Mouse (Mus musculus) left cerebral cortex, adult 18-20 months (tissue): ENCODE measurements around the gene Try4. TPM values are rescaled to one million over a fixed set of nuclear protein-coding genes. Genes with fewer than 3 reads are reported as not detected.
"Not testable (repeated sequence)": the region's sequence is repeated elsewhere in the genome, so short reads cannot be mapped to it uniquely, and the experiment has no call there.

Source experiments
- DNase-seq, 2 experiments: peaks; one replicate each; pipeline ENCODE4 v3.0.0; 2021 to 2022; ENCODE audit warnings: low spot score in 2 of 2, mixed read lengths in 1 of 2
- long read RNA-seq, 2 experiments: library from polyadenylated mRNA; stranded (forward); transcript quantifications; one replicate each; pipeline ENCODE4 v2.0.0; 2021
- total RNA-seq, 2 experiments: library from RNA; stranded (reverse); gene quantifications; 2 replicates each; pipeline ENCODE4 v1.2.3; 2021

The Try4 gene
- not detected for total RNA-seq
- long read RNA-seq, experiment 1: 0 reads
- long read RNA-seq, experiment 2: 0 reads

- no peak for DNase-seq
These were observed at the start of gene Try4 for GRCm38 (mm10) chr6:41301969-41302368. Gene Try4, plus strand, starts transcription at chr6:41302269.

DNA sequence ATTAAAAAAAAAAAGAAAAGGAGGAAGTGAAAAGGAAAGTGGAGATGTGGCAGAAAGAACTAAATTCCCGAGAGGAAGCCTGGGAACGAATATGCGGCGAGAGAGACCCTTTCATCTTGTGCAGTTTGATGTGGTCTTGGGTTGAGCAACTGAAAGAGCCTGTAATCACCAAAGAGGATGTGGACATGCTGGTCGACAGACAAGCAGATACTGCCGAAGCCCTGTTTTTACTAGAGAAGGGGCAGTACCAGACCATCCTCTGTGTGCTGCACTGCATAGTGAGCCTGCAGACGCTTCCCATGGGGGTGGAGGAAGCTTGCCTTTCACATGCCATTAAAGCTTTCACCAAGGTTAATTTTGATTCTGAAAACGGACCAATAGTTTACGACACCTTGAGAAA is 48.8 kb upstream of the Try4 start:
- not testable (repeated sequence) for DNase-seq

DNA sequence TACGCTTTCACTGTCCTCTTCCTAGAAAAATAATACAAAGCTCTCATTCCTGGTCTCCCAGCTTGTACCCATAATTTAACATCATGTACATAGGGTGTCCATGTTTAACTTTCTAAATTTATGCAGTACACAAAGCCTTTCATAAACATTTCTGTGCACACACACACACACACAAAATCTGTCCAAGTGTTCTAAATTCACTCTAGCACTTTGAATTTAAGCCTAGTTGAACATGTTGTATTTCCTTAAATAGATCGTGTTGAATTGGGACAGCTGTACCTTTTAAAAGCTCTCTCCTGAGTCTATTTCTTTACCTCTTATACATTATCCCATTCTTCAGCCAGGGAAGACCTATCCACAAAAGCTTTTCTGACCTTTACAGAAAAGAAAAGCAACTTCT is 45.6 kb upstream of the Try4 start:
- no peak for DNase-seq

DNA sequence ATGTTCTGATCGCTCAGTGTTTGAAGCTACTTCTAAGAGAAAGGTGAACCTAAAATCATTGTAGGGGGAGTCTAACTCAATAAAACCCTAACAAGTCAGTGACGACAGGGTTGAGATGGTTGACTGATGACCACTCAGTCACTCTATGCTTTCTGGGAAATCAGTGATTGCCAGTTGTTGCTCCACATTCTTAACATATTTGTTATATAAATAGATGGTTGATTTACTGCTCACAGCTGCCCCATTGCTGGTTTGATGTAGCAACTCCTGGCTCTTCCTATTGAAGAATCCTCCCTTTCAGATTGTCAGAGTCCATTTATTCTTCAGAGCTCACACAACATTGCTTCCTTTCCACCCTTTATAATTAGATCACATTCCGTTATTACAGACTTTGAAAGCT is 44.6 kb upstream of the Try4 start:
- no peak for DNase-seq

GRCm38 (mm10) chr6:41262796-41263195 is 39.3 kb upstream of the Try4 start:
- no peak for DNase-seq

DNA sequence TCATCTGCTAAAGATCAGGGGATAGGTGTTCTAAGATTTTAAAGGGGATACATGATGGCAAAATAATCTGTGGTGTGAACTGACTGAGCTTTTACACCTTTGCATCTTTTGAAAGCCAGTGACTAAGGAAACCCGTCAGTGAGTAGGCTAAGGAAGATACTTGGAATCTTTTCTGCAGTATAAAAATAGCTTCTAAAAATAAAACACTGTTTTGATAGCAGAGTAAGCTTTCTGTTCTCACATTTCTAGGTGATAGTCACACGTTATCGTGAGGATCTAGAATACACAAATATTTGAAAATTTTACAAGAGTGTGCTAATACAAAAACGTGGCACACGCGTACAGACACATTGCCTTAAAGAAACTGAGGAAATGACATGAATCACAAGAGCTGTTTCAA is 35.9 kb upstream of the Try4 start:
- DNase-seq: no peak

GRCm38 (mm10) chr6:41298255-41298654 is 3.8 kb upstream of the Try4 start:
- no peak for DNase-seq

- DNase-seq: not testable (repeated sequence)
These were observed 14.7 kb downstream of the Try4 start, which contains the start of gene Try5 for GRCm38 (mm10) chr6:41316741-41317140. Gene Try5, minus strand, starts transcription at chr6:41316841.

DNA sequence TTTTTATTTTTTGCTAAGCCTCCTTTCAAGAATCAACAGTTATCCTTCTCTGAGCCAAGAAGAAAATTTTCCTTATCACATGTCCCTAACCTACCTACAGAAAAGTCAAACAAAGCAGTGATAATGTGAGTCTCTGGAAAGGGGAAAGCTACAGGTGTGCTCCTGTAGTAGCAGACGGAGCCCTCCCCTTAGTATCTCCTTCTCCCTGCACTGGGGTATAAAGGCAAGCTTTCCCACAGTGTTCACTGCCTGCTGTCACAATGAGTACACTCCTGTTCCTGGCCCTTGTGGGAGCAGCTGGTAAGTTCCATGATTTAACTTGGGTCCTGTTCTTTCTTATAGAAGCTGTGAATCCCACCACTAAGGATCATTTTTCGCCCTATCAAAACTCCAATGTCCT is 51.9 kb downstream of the Try4 start, which contains the start of gene Try10:
Try10 (plus strand) TSS at position 174 of the 400 bp plus-strand sequence.
- DNase-seq: no peak

Other genes starting within 250 kb of the Try4 start
- gene Try5, start 14.6 kb downstream of the Try4 start, total RNA-seq: not detected
- gene Try10, start 51.8 kb downstream of the Try4 start, total RNA-seq: not detected
- not detected for gene Prss3, start 75.4 kb downstream of the Try4 start, total RNA-seq
- gene Gm5771, start 90.1 kb downstream of the Try4 start, total RNA-seq: not detected
- under 1 TPM; 0.58 to 0.68 TPM for gene Gm10334, start 143.9 kb downstream of the Try4 start, total RNA-seq
- gene Prss1, start 156.7 kb downstream of the Try4 start, total RNA-seq: not detected
- not detected for gene Prss2, start 219.5 kb downstream of the Try4 start, total RNA-seq